ENCODE assay signal across 31 mouse cellular contexts in the genomic region with DNA sequence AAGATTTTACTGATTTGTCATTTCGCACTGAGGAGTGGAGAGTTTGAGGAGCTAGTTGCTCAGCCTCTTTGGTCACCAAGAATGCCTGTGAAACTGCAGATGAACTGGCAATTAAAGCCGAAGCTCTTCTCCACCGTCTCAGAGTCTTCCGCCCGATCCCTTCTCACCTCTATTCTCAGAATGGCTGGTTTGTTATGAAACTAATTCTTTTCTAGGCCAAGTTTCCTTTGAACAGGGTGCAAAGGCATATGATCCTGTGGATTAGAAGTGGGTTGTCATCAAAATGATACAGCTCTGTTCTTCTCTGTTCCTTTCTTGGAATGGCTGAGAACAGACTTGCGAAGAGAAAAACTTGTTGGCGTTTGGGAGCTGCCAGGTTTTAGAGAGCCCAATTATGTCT.
DNase-seq lines count a peak whose midpoint lies in the region; ATAC-seq and TF ChIP-seq lines count a peak whose summit lies in the region.
"Had no signal": no experiment of that assay in that cellular context is flagged by ENCODE, and none has a peak within 500 bp of the region (broad histone marks: within the 10 kb centered on the region; RNA-seq: fewer than 3 reads in every experiment).

No protein-coding gene starts in this region.

- no peak for TF ChIP-seq CTCF in left cerebral cortex, adult 2 months (IDR thresholded peaks at IDR 0.05)

- intact Hi-C loops in left cerebral cortex, postnatal 4 days (cut with DNase I): no loop called here
- intact Hi-C loops in left cerebral cortex, adult 2 months (cut with DNase I): loop anchor here (1.0 to 10.0 kb wide), 8 partner anchors 81 to 1957 kb away; no protein-coding TSS in a partner anchor

- DNase-seq in left cerebral cortex, adult 11 months (ENCODE audit: low spot score): peak; percentile 45
- no peak for DNase-seq in left cerebral cortex, postnatal 4 days
- DNase-seq in left cerebral cortex, adult 2 months (ENCODE audit: extremely low spot score in 1 of 2, low spot score in 2 of 2): peak; percentile 12 to 39
- DNase-seq in right cerebral cortex, postnatal 25 days: peak; percentile 37
- DNase-seq in embryo, embryonic 11 days: no peak
- no peak for DNase-seq in kidney, postnatal 4 days
- DNase-seq: adrenal gland, postnatal 10 days; cerebellum, adult 11 months; cerebellum, adult 9-10 months; cerebellum, postnatal 36 days; gastrocnemius, postnatal 14 days; heart, postnatal 14 days; kidney, adult 18-20 months; layer of hippocampus, adult 9-11 months; lung, postnatal 4 days; thymus, adult 18-20 months; thymus, postnatal 25 days had no signal

- ATAC-seq in frontal cortex, adult (ENCODE audit: low TSS enrichment): peak; percentile 75
- no peak for ATAC-seq in CD4-positive, CD25-positive, alpha-beta regulatory T cell, adult 4 months
- ATAC-seq: forebrain, embryonic 15.5 days; hindbrain, embryonic 16.5 days had no signal

- no peak overlapping the region for H3K4me3 ChIP-seq in left cerebral cortex, adult 2 months
- H3K4me3 ChIP-seq: embryonic facial prominence, embryonic 13.5 days; forebrain, embryonic 10.5 days; forebrain, embryonic 15.5 days; hindbrain, embryonic 10.5 days; limb, embryonic 13.5 days; lung, embryonic 15.5 days; megakaryocyte, embryonic 14.5 days; midbrain, embryonic 12.5 days; myocyte; neural tube, embryonic 12.5 days had no signal

- peak overlapping the region; percentile 54; the same call in 1 of the 2 replicates for H3K27ac ChIP-seq in left cerebral cortex, adult 2 months
- H3K27ac ChIP-seq: embryonic facial prominence, embryonic 13.5 days; forebrain, embryonic 10.5 days; forebrain, embryonic 15.5 days; hindbrain, embryonic 10.5 days; kidney, postnatal 0 days; limb, embryonic 13.5 days; lung, embryonic 15.5 days; midbrain, embryonic 12.5 days; neural tube, embryonic 12.5 days had no signal

Comparison
In these comparisons a context has a peak if more than half of its experiments do, and no peak if none do; other contexts are left out.
1. DNase-seq: peak in left cerebral cortex, adult 11 months (single experiment), left cerebral cortex, adult 2 months (2 of 2) and right cerebral cortex, postnatal 25 days (single experiment); none in left cerebral cortex, postnatal 4 days (single experiment), embryo, embryonic 11 days (single experiment) and kidney, postnatal 4 days (0 of 2).